Mouse (Mus musculus) forebrain, postnatal 0 days (tissue): ENCODE measurements around the gene Odf2. TPM values are rescaled to one million over a fixed set of nuclear protein-coding genes. Genes with fewer than 3 reads are reported as not detected.

Experiments used
- ATAC-seq: fragments of 200-750 bp; cut with Nextera tagmentation; 2 replicates; pipeline ENCODE4 v1.8.0; 2017; ENCODE audit warnings: mild to moderate bottlenecking, moderate library complexity
- DNase-seq: peaks from one replicate; pipeline ENCODE4 v3.0.0-alpha.2; 2015
- H3K27ac ChIP-seq: fragments of 300-500 bp; sonication (generic); 2 replicates; pipeline ENCODE4 v1.5.1; 2014; ENCODE audit warnings: low read depth, mild to moderate bottlenecking, antibody characterized with exemption, low read length, moderate library complexity, mixed read lengths
- H3K27me3 ChIP-seq: fragments of 300-500 bp; sonication (generic); 2 replicates; pipeline ENCODE4 v1.6.1; 2014; ENCODE audit warnings: mild to moderate bottlenecking, low read length, mixed read lengths; ENCODE audit not compliant: insufficient read depth
- H3K36me3 ChIP-seq: fragments of 300-500 bp; sonication (generic); 2 replicates; pipeline ENCODE4 v1.6.1; 2014; ENCODE audit warnings: mild to moderate bottlenecking, moderate library complexity; ENCODE audit not compliant: insufficient read depth
- H3K4me1 ChIP-seq: fragments of 300-500 bp; sonication (generic); 2 replicates; pipeline ENCODE4 v1.6.1; 2014; ENCODE audit warnings: antibody characterized with exemption; ENCODE audit not compliant: insufficient read depth
- H3K4me2 ChIP-seq: fragments of 300-500 bp; sonication (generic); 2 replicates; pipeline ENCODE4 v1.6.1; 2014; ENCODE audit warnings: low read depth, mild to moderate bottlenecking, moderate library complexity
- H3K4me3 ChIP-seq: fragments of 300-500 bp; sonication (generic); 2 replicates; pipeline ENCODE4 v1.5.1; 2014; ENCODE audit warnings: low read depth, low read length, mixed read lengths
- H3K9ac ChIP-seq: fragments of 300-500 bp; sonication (generic); 2 replicates; pipeline ENCODE4 v1.6.1; 2014; ENCODE audit warnings: mild to moderate bottlenecking
- H3K9me3 ChIP-seq: fragments of 300-500 bp; sonication (generic); 2 replicates; pipeline ENCODE4 v1.6.1; 2016; ENCODE audit warnings: low read length
- CTCF ChIP-seq: sonication (generic); IDR thresholded peaks from 2 replicates; pipeline ENCODE4 v1.5.1; 2016; ENCODE audit warnings: antibody characterized with exemption, control low read depth, low read depth
- WGBS: fragments of 180-500 bp; shearing (Covaris S2); extraction: QIAGEN DNeasy Blood & Tissue Kit; methylation state at CpG from one replicate; pipeline ENCODE4 v1.1.7; 2014; 5-methylcytosine and 5-hydroxymethylcytosine counted together
- polyA plus RNA-seq: library from polyadenylated mRNA; unstranded; fragments of >200 nt; fragmentation: Nextera tagmentation; extraction: Ambion mirVana; gene quantifications from 2 replicates; pipeline ENCODE4 v1.2.1, GENCODE M21; 2015
- total RNA-seq: library from RNA; depleted of rRNA; stranded (reverse); fragments of >200 nt; gene quantifications from 2 replicates; pipeline ENCODE4 v1.2.3, GENCODE M21; 2014; rRNA removed

Gene Odf2
- total RNA-seq (103 and 109 TPM in 2 replicates), polyA plus RNA-seq (40.3 and 60.8 TPM in 2 replicates)

DNA sequence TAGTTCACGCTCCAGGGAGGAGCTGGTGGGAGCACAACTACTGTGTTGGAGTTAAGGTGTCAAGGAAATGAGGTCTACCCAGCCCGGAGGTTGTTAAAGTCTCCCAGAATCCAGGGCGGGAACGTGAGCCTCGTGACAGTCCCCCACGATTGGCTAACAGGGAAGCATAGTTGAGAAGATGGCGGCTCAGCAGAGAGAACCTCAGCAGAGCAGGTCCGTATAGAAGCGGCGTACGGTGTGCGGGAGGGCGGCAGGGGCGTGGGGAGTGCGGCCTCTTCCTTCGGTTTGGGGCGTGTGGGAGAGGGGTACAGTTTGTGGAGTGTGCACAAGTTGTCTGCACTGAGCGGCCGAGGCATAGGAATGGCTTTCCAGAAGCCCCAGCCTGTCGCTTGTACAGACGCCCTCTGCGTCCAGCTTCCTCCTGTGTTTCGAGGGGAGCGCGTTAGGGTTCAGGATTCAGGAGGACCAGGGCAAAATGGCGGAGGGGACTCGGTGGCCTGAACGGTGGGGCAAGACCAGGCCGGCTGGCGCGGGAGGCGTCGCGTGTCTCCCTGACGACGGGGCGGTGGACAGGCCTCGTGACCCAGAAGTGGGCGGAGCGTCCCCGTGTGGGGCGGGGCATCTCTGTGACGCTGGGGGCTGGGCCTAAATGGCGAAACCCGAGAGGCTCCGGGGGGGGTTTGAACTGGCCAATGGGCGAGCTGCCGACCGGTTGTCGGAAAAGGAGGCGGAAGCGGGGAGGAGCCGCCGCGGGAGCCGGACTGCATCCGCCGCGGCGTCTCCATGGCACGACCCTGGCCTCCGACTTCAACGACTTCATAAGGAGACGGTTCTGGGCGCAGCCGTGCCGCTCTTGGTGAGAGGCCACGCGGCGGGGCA lies at the start of gene Odf2:
Gene Odf2 (plus strand): TSS at position 156 of the 879 bp plus-strand sequence.
- H3K27ac ChIP-seq, result peak within 1 kb of the TSS; percentile 91
- WGBS, result 2% methylated on average over 70 of the region's 70 CpGs
- H3K4me1 ChIP-seq, result 0 out of 2 replicates have a peak, but pooled peaks cover 9% of the 10 kb centered on the region
- ATAC-seq (peak; percentile 91), DNase-seq (peak; percentile 99)
- H3K9ac ChIP-seq, result peak within 1 kb of the TSS; percentile 89
- H3K36me3 ChIP-seq, result peaks cover 26% of the 10 kb centered on the region
- no peak for TF ChIP-seq CTCF
- no peaks in the 10 kb centered on the region for H3K9me3 ChIP-seq
- peak within 1 kb of the TSS; percentile 67 for H3K4me2 ChIP-seq
- peak within 1 kb of the TSS; percentile 87 for H3K4me3 ChIP-seq
- H3K27me3 ChIP-seq, result no peaks in the 10 kb centered on the region

DNA sequence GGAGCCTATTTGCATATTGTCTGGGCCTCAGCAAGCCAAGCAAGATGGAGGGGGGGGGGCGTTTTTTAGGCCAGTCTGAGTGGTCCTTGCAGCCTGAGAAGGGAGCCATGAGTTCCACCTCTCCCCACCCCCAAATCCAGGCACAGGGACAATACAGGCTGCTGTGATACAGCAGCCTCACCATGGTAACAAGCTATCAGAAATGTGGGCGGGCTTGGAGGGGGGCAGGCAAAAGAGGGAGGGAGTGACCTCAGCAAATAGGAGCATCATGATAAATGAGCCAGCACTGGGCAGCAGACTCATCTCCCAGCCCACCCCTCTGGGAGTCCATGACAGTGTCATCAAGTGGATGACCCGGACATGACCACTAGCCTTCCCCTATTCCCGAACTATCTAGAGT lies 49.6 kb upstream of the Odf2 start:
- no peaks in the 10 kb centered on the region for H3K9me3 ChIP-seq
- H3K9ac ChIP-seq, result no peak overlapping the region
- H3K4me1 ChIP-seq, result no peaks in the 10 kb centered on the region
- no peak overlapping the region for H3K4me3 ChIP-seq
- H3K27me3 ChIP-seq, result peaks cover 14% of the 10 kb centered on the region
- DNase-seq (no peak), ATAC-seq (no peak)
- TF ChIP-seq CTCF, result no peak
- H3K27ac ChIP-seq, result no peak overlapping the region
- whole genome bisulfite sequencing, result 38% methylated on average over 4 of the region's 4 CpGs
- H3K36me3 ChIP-seq, result peaks cover 38% of the 10 kb centered on the region
- H3K4me2 ChIP-seq, result no peak overlapping the region

DNA sequence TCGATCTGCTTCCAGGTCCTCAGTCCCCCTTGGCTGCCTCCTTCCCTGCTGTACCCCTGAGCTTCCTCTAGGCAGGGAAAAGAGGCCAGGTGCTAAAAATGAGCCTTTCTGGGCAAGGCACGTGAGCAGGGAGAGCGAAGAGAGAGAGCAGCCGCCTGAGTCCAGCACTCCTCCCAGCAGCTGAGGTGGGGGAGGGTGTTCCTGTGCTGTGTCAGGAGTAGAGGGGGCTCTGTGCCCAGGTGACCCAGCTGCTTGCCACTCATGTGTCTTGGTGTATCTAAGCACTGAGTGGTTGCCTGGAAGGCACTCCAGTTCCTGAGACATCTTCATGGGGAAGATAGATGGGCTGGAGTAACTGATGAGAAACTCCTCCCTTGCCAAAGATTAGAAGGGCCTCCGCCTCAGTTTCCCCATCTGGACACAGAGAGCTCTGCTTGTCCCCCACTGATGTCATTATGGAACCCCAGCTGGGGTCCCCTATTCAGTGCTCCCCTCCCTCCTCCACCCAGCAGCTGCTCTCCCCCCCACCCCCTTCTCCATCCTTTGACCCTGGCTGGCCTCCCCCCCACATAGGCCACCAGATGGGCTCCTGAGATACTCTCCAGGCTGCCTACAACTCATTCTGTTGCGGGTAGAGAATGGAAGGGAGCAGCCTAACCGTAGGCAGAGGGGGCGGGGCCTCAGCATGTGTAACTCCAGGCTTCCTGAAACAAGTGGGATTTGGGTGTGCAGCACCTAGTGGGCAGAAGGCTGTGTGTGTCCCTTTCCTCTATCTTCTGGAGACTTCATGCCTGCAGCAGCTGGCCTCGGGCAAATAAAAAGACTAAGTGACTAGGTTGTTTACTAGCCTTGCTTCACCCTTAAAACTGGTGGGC lies 45.6 kb upstream of the Odf2 start:
- Histone ChIP-seq H3K27me3 (peaks cover 30% of the 10 kb centered on the region), H3K9ac (no peak overlapping the region), H3K36me3 (peaks cover 32% of the 10 kb centered on the region), H3K4me1 (no peaks in the 10 kb centered on the region), H3K4me3 (no peak overlapping the region), H3K9me3 (no peaks in the 10 kb centered on the region), H3K4me2 (no peak overlapping the region), H3K27ac (no peak overlapping the region)
- WGBS, result 61% methylated on average over 9 of the region's 9 CpGs
- TF ChIP-seq CTCF, result no peak
- ATAC-seq (no peak), DNase-seq (no peak)

DNA sequence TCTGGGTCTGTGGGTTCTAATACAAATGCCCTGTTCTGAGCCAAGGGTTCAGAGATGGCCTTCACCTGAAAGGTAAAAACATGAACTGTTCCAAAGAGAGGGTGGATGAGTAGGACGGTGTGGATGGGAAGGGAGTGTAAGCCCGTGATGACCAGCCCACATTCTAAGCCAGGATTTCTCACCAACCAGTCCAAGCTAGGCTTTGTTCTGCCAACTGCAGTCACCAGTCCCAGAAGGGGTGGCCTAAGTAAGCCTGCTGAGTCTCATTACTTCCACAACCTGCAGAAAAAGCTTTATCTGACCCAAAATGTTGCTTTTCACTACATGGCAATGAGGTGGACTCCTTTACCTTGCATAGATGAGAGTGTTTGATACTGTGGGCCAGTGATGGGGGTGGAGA lies 44.9 kb upstream of the Odf2 start:
- no peaks in the 10 kb centered on the region for H3K4me1 ChIP-seq
- peaks cover 28% of the 10 kb centered on the region for H3K36me3 ChIP-seq
- H3K9ac ChIP-seq, result no peak overlapping the region
- TF ChIP-seq CTCF, result no peak
- H3K4me2 ChIP-seq, result no peak overlapping the region
- H3K4me3 ChIP-seq, result no peak overlapping the region
- ATAC-seq (no peak), DNase-seq (no peak)
- H3K27me3 ChIP-seq, result peaks cover 30% of the 10 kb centered on the region
- 83% methylated on average over 2 of the region's 2 CpGs for WGBS
- no peaks in the 10 kb centered on the region for H3K9me3 ChIP-seq
- no peak overlapping the region for H3K27ac ChIP-seq

DNA sequence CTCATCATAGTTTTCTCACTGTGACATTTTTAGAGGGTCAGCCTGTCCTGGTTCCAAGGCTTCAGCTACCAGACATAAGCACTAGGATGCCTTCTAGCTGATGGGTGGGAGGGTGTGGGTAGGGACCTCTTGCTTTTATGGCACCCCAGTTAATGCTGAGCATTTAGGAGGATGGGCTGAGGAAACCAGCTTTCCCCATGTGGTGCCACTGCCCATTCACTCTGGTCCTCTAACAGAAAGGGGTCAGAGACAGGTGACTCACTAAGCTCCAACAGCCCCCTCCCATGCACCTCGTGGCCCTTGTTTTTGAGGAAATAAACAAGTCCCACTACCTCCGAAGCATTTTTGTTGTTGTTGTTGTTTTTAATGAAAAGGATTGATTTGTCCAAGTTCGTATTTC lies 44.4 kb upstream of the Odf2 start:
- DNase-seq, result no peak
- Histone ChIP-seq H3K9ac (no peak overlapping the region), H3K4me3 (peak overlapping the region; percentile 7; the same call in 1 of the 2 replicates), H3K27me3 (peaks cover 30% of the 10 kb centered on the region), H3K4me2 (no peak overlapping the region), H3K9me3 (no peaks in the 10 kb centered on the region), H3K4me1 (no peaks in the 10 kb centered on the region), H3K27ac (no peak overlapping the region), H3K36me3 (peaks cover 28% of the 10 kb centered on the region)
- no peak for TF ChIP-seq CTCF
- no peak for ATAC-seq
- 21% methylated on average over 3 of the region's 3 CpGs for WGBS

DNA sequence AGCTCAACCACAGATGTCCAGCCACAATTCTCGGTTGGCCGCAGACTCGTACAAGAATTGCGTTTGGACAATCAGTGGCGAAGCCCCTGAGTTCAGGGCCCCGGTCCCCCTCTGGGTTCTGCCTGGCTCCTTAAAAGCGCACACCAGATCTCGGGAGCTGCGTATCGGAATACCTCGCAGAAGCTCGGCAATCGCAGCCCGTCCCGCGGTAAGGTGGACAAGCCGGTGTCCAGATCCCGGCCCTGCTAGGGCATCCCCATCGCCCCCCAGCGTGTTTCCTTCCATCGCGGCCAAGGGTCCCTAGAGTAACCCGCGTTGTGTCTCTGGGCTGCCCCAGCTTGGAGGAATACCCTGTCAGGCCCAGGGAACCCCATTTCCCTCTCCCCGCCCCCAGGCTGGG lies 43.4 kb upstream of the Odf2 start:
- peak overlapping the region; percentile 49 for H3K4me2 ChIP-seq
- TF ChIP-seq CTCF, result no peak
- peak overlapping the region; percentile 28 for H3K4me3 ChIP-seq
- peaks cover 30% of the 10 kb centered on the region for H3K27me3 ChIP-seq
- 14% methylated on average over 22 of the region's 25 CpGs for WGBS
- H3K4me1 ChIP-seq, result no peaks in the 10 kb centered on the region
- no peaks in the 10 kb centered on the region for H3K9me3 ChIP-seq
- peak; percentile 20; the same call in 1 of the 2 replicates for ATAC-seq
- no peak overlapping the region for H3K9ac ChIP-seq
- peak; percentile 41 for DNase-seq
- H3K27ac ChIP-seq, result no peak overlapping the region
- peaks cover 28% of the 10 kb centered on the region for H3K36me3 ChIP-seq
